Mouse (Mus musculus): ENCODE data around the gene Cilp2. TPM values are rescaled to one million over a fixed set of nuclear protein-coding genes. Genes with fewer than 3 reads are reported as not detected.
A peak's percentile ranks its signal among the peaks of the same experiment; 100 is the strongest.

Cilp2 gene
- total and polyA plus RNA-seq, 3 experiments: 0.03 to 0.04 TPM; not detected in 1

DNA sequence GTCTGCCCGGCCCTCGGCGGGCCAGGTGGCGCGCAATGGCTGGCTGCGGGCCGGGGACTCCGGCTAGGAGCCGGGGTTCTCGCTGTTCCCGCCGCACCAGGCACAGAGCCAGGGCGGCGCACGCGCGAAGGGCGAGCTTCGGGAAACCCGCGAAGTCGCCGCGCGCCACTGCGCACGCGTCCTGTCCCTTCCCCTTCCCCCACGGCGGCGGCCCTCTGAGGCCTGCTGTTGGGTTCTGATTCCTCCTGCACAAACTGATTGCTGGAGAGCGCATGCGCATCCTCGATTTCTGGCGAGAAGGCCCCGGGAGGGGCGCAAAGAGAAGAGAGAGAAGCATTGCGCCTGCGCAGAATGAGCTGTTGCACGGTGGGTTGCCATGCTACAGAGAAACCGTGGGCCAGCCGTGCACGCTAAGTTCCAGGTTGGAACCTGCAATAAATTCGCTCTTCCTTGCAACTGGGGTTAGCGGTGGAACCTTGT is 15.6 kb upstream of the Cilp2 start (continued):
- peak; percentile 83 for TF ChIP-seq HCFC1 (IDR thresholded peaks at IDR 0.05; ENCODE audit: low read depth, low read length)
- TF ChIP-seq USF1 (IDR thresholded peaks at IDR 0.05; ENCODE audit: low read depth, low read length): no peak
- TF ChIP-seq RCOR1 (IDR thresholded peaks at IDR 0.05; ENCODE audit: low read depth, low read length): no peak
- peak; percentile 78 for TF ChIP-seq MXI1 (IDR thresholded peaks at IDR 0.05; ENCODE audit: low read depth, low read length)
- no peak for TF ChIP-seq ZNF384 (IDR thresholded peaks at IDR 0.05; ENCODE audit: low read depth, low read length)
- TF ChIP-seq MEF2A (IDR thresholded peaks at IDR 0.05; ENCODE audit: extremely low read depth, insufficient replicate concordance, low read depth, low read length, poor library complexity, severe bottlenecking): no peak
- no peak for TF ChIP-seq USF2 (IDR thresholded peaks at IDR 0.05; ENCODE audit: borderline replicate concordance in 1 of 2, insufficient read depth in 1 of 2, low read depth in 1 of 2, low read length in 2 of 2)
- TF ChIP-seq ZC3H11A (IDR thresholded peaks at IDR 0.05; ENCODE audit: low read depth, low read length): no peak
- TF ChIP-seq ETS1 (IDR thresholded peaks at IDR 0.05; ENCODE audit: low read depth, low read length): peak; percentile 39; the same call in 1 of the 2 replicates
- TF ChIP-seq TCF12 (IDR thresholded peaks at IDR 0.05; ENCODE audit: low read depth, low read length): peak; percentile 57
- TF ChIP-seq SIN3A (IDR thresholded peaks at IDR 0.05; ENCODE audit: low read length): peak; percentile 85
- peak; percentile 51; the same call in 1 of the 2 replicates for TF ChIP-seq BHLHE40 (IDR thresholded peaks at IDR 0.05; ENCODE audit: borderline replicate concordance, low read depth, low read length)
- no peak for TF ChIP-seq ZKSCAN1 (IDR thresholded peaks at IDR 0.05; ENCODE audit: low read depth, low read length)
- 0 out of 2 replicates have a peak, but pooled peaks have one; percentile 59 for TF ChIP-seq POLR2AphosphoS2 (IDR thresholded peaks at IDR 0.05; ENCODE audit: low read length)

DNA sequence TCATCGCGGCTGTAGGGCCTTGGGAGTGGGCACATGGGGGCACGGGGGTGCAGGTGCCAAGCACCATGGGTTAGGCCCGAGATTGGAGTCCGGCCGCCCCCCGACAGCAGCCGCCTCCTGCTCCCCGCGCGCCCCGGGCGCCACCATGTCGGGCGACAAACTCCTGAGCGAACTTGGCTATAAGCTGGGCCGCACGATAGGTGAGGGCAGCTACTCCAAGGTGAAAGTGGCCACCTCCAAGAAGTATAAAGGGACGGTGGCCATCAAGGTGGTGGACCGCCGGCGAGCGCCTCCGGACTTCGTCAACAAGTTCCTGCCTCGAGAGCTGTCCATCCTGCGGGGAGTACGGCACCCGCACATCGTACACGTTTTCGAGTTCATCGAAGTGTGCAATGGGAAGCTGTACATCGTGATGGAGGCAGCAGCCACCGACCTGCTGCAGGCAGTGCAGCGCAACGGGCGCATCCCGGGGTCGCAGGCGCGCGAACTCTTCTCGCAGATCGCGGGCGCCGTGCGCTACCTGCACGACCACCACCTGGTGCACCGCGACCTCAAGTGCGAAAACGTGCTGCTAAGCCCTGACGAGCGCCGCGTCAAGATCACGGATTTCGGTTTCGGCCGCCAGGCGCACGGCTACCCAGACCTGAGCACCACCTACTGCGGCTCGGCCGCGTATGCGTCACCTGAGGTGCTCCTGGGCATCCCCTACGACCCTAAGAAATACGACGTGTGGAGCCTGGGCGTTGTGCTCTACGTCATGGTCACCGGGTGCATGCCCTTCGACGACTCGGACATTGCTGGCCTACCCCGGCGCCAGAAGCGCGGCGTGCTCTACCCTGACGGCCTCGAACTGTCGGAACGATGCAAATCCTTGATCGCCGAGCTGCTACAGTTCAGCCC is 14.9 kb upstream of the Cilp2 start, which contains the start of the genes Tssk6, Ndufa13 and Yjefn3:
TSS of gene Tssk6 (plus strand) at position 22 of the 900 bp plus-strand sequence.
TSS of gene Ndufa13 (minus strand) at position 396 of the 900 bp plus-strand sequence.
TSS of gene Yjefn3 (minus strand) at position 550 of the 900 bp plus-strand sequence.
- Histone ChIP-seq H3K4me1 (ENCODE audit: control insufficient read depth in 1 of 2, insufficient read depth in 2 of 2, low read length in 2 of 2) (peaks cover 0 to 19% of the 10 kb centered on the region in 2 experiments; a peak in 3 of 4 replicates), H3K36me3 (ENCODE audit: control insufficient read depth in 1 of 2, insufficient read depth in 2 of 2, low read length in 2 of 2) (peaks cover 0 to 18% of the 10 kb centered on the region in 2 experiments; a peak in 2 of 4 replicates), H3K9me3 (replicated peaks; ENCODE audit: insufficient read depth, low read length) (no peaks in the 10 kb centered on the region), H3K79me2 (ENCODE audit: control insufficient read depth, insufficient read depth, low read length, poor library complexity) (peaks cover 42% of the 10 kb centered on the region), H3K27ac (ENCODE audit: control insufficient read depth, low read depth, low read length) (peak within 1 kb of the TSS; percentile 91), H3K27me3 (ENCODE audit: control insufficient read depth in 1 of 2, insufficient read depth in 2 of 2, low read length in 2 of 2) (no peaks in the 10 kb centered on the region), H3K4me3 (ENCODE audit: control insufficient read depth in 1 of 2, insufficient read depth in 1 of 2, low read depth in 2 of 2, low read length in 2 of 2) (peak within 1 kb of the TSS; percentile 77 to 88), H3K9ac (ENCODE audit: control insufficient read depth, low read depth, low read length, poor library complexity, severe bottlenecking) (peak within 1 kb of the TSS; percentile 89)
- TF ChIP-seq GATA1 (IDR thresholded peaks at IDR 0.05; ENCODE audit: low read depth, low read length) (no peak), MYC (IDR thresholded peaks at IDR 0.05; ENCODE audit: low read depth, low read length) (peak; percentile 24), CHD1 (IDR thresholded peaks at IDR 0.05; ENCODE audit: low read depth, low read length) (peak; percentile 81; the same call in 1 of the 2 replicates), POLR2A (IDR thresholded peaks at IDR 0.05; ENCODE audit: control insufficient read depth in 1 of 2, insufficient read depth in 1 of 2, low read depth in 1 of 2, low read length in 2 of 2, poor library complexity in 1 of 2) (peak in 1 of 2 experiments; percentile 13; a peak in 1 of 4 replicates), BHLHE40 (IDR thresholded peaks at IDR 0.05; ENCODE audit: borderline replicate concordance, low read depth, low read length) (no peak), KAT2A (conservative IDR thresholded peaks at IDR 0.05; ENCODE audit: low read depth, low read length) (no peak)
- DNase-seq (ENCODE audit: low read depth, low spot score): peak; percentile 70

Measured in MEL (cell line).